Mouse (Mus musculus) bone marrow, adult 2 months (tissue): ENCODE data around the gene Pawr.

ENCODE experiments used
- CTCF ChIP-seq: fragments of 200-500 bp; IDR thresholded peaks from 2 replicates; pipeline ENCODE4 v1.5.1; 2011; ENCODE audit warnings: low read length, control low read depth; ENCODE audit not compliant: control insufficient read depth, insufficient read depth
- POLR2A ChIP-seq: fragments of 200-500 bp; IDR thresholded peaks from 2 replicates; pipeline ENCODE4 v1.6.1; 2011; ENCODE audit warnings: low read depth, mild to moderate bottlenecking, control low read depth, low read length, borderline replicate concordance; ENCODE audit not compliant: control insufficient read depth

- TF ChIP-seq CTCF (no peak), POLR2A (no peak)
These were observed 38.2 kb upstream of the Pawr start for GRCm38 (mm10) chr10:108293620-108294195.
